Mouse (Mus musculus) cerebellum, adult 2 months (tissue): ENCODE results near the gene Cacnb1. TPM values are rescaled to one million over a fixed set of nuclear protein-coding genes. Genes with fewer than 3 reads are reported as not detected.
A peak's percentile ranks its signal among the peaks of the same experiment; 100 is the strongest.

Experiments
- DNase-seq, 2 experiments: peaks; one replicate each; pipeline ENCODE4 v3.0.0; 2021
- H3K27ac ChIP-seq: fragments of 200-500 bp; 2 replicates; pipeline ENCODE4 v1.5.1; 2012; ENCODE audit warnings: low read length, control low read depth, inconsistent platforms; ENCODE audit not compliant: insufficient read depth
- H3K27me3 ChIP-seq: fragments of 200-500 bp; 2 replicates; pipeline ENCODE4 v1.6.1; 2012; ENCODE audit warnings: inconsistent platforms, mild to moderate bottlenecking, low read length, moderate library complexity; ENCODE audit not compliant: control insufficient read depth, insufficient read depth
- H3K4me1 ChIP-seq: fragments of 200-500 bp; 2 replicates; pipeline ENCODE4 v1.6.1; 2011; ENCODE audit warnings: low read length; ENCODE audit not compliant: control insufficient read depth, insufficient read depth
- H3K4me3 ChIP-seq: fragments of 200-500 bp; replicated peaks from 2 replicates; pipeline ENCODE3; 2011; ENCODE audit warnings: mild to moderate bottlenecking, low read depth, low read length, control low read depth; ENCODE audit not compliant: insufficient read depth
- CTCF ChIP-seq: fragments of 200-500 bp; IDR thresholded peaks from 2 replicates; pipeline ENCODE4 v1.5.1; 2011; ENCODE audit warnings: low read depth, mild to moderate bottlenecking, control low read depth, low read length, moderate library complexity, borderline replicate concordance; ENCODE audit not compliant: insufficient read depth
- POLR2A ChIP-seq: fragments of 200-500 bp; IDR thresholded peaks from 2 replicates; pipeline ENCODE4 v1.6.1; 2011; ENCODE audit warnings: low read length, control low read depth, borderline replicate concordance; ENCODE audit not compliant: insufficient read depth
- WGBS: fragments of 180-500 bp; shearing (Covaris S2); methylation state at CpG from one replicate; pipeline ENCODE4 v1.1.7; 2018; 5-methylcytosine and 5-hydroxymethylcytosine counted together
- polyA plus RNA-seq: library from polyadenylated mRNA; depleted of rRNA; stranded (reverse); fragments of >200 nt; gene quantifications from 2 replicates; pipeline ENCODE4 v1.2.3, GENCODE M21; 2012

The Cacnb1 gene
- polyA plus RNA-seq, 1 experiment, result 37.5 TPM

- Histone ChIP-seq H3K4me1 (no peaks in the 10 kb centered on the region; the same call in 1 of the 2 replicates), H3K27me3 (no peaks in the 10 kb centered on the region), H3K4me3 (no peak overlapping the region), H3K27ac (no peak overlapping the region)
- WGBS, result 86% methylated on average over 8 of the region's 8 CpGs
- DNase-seq, result no peak
- no peak for TF ChIP-seq POLR2A
- no peak for TF ChIP-seq CTCF
Observed at GRCm38 (mm10) chr11:97997387-97997960, 25.4 kb downstream of the Cacnb1 start.

GRCm38 (mm10) chr11:97996691-97997090 is 26.1 kb downstream of the Cacnb1 start:
- WGBS, result 84% methylated on average over 1 of the region's 1 CpGs
- DNase-seq, result no peak
- Histone ChIP-seq H3K27ac (no peak overlapping the region), H3K27me3 (no peaks in the 10 kb centered on the region), H3K4me3 (no peak overlapping the region), H3K4me1 (no peaks in the 10 kb centered on the region; the same call in 1 of the 2 replicates)
- TF ChIP-seq POLR2A, result no peak
- no peak for TF ChIP-seq CTCF

GRCm38 (mm10) chr11:97995564-97996288 is 27.1 kb downstream of the Cacnb1 start, which contains the start of gene Arl5c:
Gene Arl5c (minus strand): TSS chr11:97996181.
- H3K27ac ChIP-seq, result no peak within 1 kb of the TSS
- no peaks in the 10 kb centered on the region for H3K27me3 ChIP-seq
- peak; percentile 18 to 25 for DNase-seq
- no peak for TF ChIP-seq POLR2A
- TF ChIP-seq CTCF, result no peak
- WGBS, result 4% methylated on average over 26 of the region's 26 CpGs
- peak within 1 kb of the TSS; percentile 61 for H3K4me3 ChIP-seq
- H3K4me1 ChIP-seq, result no peaks in the 10 kb centered on the region; the same call in none of the 2 replicates

- H3K4me1 ChIP-seq, result peaks cover 6% of the 10 kb centered on the region
- WGBS, result 9% methylated on average over 13 of the region's 13 CpGs
- peak; percentile 66 to 77 for DNase-seq
- peak overlapping the region; percentile 61 for H3K4me3 ChIP-seq
- H3K27ac ChIP-seq, result no peak overlapping the region
- H3K27me3 ChIP-seq, result no peaks in the 10 kb centered on the region
- TF ChIP-seq POLR2A (no peak), CTCF (peak; percentile 68)
Observed at GRCm38 (mm10) chr11:97994539-97995100, 28.2 kb downstream of the Cacnb1 start.

GRCm38 (mm10) chr11:97988530-97989096 is 34.2 kb downstream of the Cacnb1 start:
- Histone ChIP-seq H3K27me3 (no peaks in the 10 kb centered on the region), H3K27ac (peak overlapping the region; percentile 69; the same call in 1 of the 2 replicates), H3K4me1 (peaks cover 6% of the 10 kb centered on the region; the same call in 1 of the 2 replicates), H3K4me3 (peak overlapping the region; percentile 92)
- TF ChIP-seq CTCF (no peak), POLR2A (no peak)
- DNase-seq, result peak; percentile 88 to 92
- under 1% methylated on average over 26 of the region's 26 CpGs for WGBS

- TF ChIP-seq POLR2A (no peak), CTCF (peak; percentile 46; the same call in 1 of the 2 replicates)
- H3K27ac ChIP-seq, result peak overlapping the region; percentile 69; the same call in 1 of the 2 replicates
- WGBS, result 2% methylated on average over 42 of the region's 42 CpGs
- DNase-seq, result peak; percentile 88 to 97
- H3K4me3 ChIP-seq, result peak overlapping the region; percentile 92
- no peaks in the 10 kb centered on the region for H3K27me3 ChIP-seq
- H3K4me1 ChIP-seq, result peaks cover 6% of the 10 kb centered on the region; the same call in 1 of the 2 replicates
Observed at GRCm38 (mm10) chr11:97987551-97988526, 35.0 kb downstream of the Cacnb1 start.

GRCm38 (mm10) chr11:97986738-97987465 is 35.9 kb downstream of the Cacnb1 start:
- Histone ChIP-seq H3K4me3 (peak overlapping the region; percentile 55), H3K27ac (no peak overlapping the region), H3K4me1 (peaks cover 6% of the 10 kb centered on the region; the same call in 1 of the 2 replicates), H3K27me3 (no peaks in the 10 kb centered on the region)
- no peak for DNase-seq
- 42% methylated on average over 15 of the region's 17 CpGs for WGBS
- no peak for TF ChIP-seq POLR2A
- TF ChIP-seq CTCF, result no peak
